Mouse (Mus musculus) intestine, embryonic 15.5 days (tissue): ENCODE data around the gene Slc38a1. TPM values are rescaled to one million over a fixed set of nuclear protein-coding genes. Genes with fewer than 3 reads are reported as not detected.
A peak's percentile ranks its signal among the peaks of the same experiment; 100 is the strongest.

Experiments used
- ATAC-seq: fragments of 200-750 bp; cut with Nextera tagmentation; 2 replicates; pipeline ENCODE4 v1.8.0; 2017; ENCODE audit warnings: moderate TSS enrichment, moderate library complexity
- H3K27ac ChIP-seq: fragments of 300-500 bp; sonication (generic); 2 replicates; pipeline ENCODE4 v1.5.1; 2015; ENCODE audit warnings: mild to moderate bottlenecking, inconsistent platforms
- H3K27me3 ChIP-seq: fragments of 300-500 bp; sonication (generic); replicated peaks from 2 replicates; pipeline ENCODE4 v1.6.1; 2015; ENCODE audit warnings: inconsistent platforms
- H3K36me3 ChIP-seq: fragments of 300-500 bp; sonication (generic); 2 replicates; pipeline ENCODE4 v1.6.1; 2015; ENCODE audit warnings: inconsistent platforms
- H3K4me1 ChIP-seq: fragments of 300-500 bp; sonication (generic); replicated peaks from 2 replicates; pipeline ENCODE4 v1.6.1; 2015; ENCODE audit warnings: inconsistent platforms
- H3K4me2 ChIP-seq: fragments of 300-500 bp; sonication (generic); replicated peaks from 2 replicates; pipeline ENCODE4 v1.6.1; 2015; ENCODE audit warnings: mild to moderate bottlenecking, inconsistent platforms
- H3K4me3 ChIP-seq: fragments of 300-500 bp; sonication (generic); replicated peaks from 2 replicates; pipeline ENCODE4 v1.5.1; 2015; ENCODE audit warnings: inconsistent platforms
- H3K9ac ChIP-seq: fragments of 300-500 bp; sonication (generic); 2 replicates; pipeline ENCODE4 v1.6.1; 2015; ENCODE audit warnings: inconsistent platforms
- H3K9me3 ChIP-seq: fragments of 300-500 bp; sonication (generic); 2 replicates; pipeline ENCODE4 v1.6.1; 2016; ENCODE audit warnings: inconsistent platforms
- WGBS: fragments of 180-500 bp; shearing (Covaris S2); methylation state at CpG from one replicate; pipeline ENCODE4 v1.1.7; 2015; 5-methylcytosine and 5-hydroxymethylcytosine counted together
- polyA plus RNA-seq: library from polyadenylated mRNA; unstranded; fragments of >200 nt; fragmentation: Nextera tagmentation; extraction: Ambion mirVana; gene quantifications from 2 replicates; pipeline ENCODE4 v1.2.1, GENCODE M21; 2015

The Slc38a1 gene
- polyA plus RNA-seq, 1 experiment from 2014 or later: 119 TPM

DNA sequence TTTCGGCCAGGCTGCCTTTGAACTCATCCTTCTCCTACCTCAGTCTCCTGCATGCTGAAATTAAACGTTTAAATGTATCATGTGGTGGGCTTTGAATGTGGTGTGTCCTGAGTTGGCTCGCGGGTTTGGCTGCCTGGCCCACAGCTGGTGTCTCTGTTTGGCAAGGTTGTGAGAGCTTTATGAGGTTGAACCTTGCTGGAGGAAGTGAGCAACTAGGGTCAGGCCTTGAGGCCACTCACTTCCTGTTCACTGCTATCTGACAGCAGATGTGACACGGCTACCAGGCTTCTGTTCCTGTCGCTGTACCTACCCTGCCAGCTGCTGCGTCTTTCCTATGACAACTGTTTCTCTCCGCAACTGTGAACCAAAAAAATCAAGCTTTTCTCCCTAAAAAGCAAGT is 12.0 kb upstream of the Slc38a1 start:
- H3K9ac ChIP-seq: no peak overlapping the region
- no peaks in the 10 kb centered on the region for H3K9me3 ChIP-seq
- no peaks in the 10 kb centered on the region for H3K27me3 ChIP-seq
- peaks cover 4% of the 10 kb centered on the region; the same call in 1 of the 2 replicates for H3K4me1 ChIP-seq
- no peaks in the 10 kb centered on the region for H3K36me3 ChIP-seq
- no peak for ATAC-seq
- WGBS: 55% methylated on average over 8 of the region's 8 CpGs
- no peak overlapping the region for H3K27ac ChIP-seq
- no peak overlapping the region for H3K4me3 ChIP-seq
- no peak overlapping the region for H3K4me2 ChIP-seq

DNA sequence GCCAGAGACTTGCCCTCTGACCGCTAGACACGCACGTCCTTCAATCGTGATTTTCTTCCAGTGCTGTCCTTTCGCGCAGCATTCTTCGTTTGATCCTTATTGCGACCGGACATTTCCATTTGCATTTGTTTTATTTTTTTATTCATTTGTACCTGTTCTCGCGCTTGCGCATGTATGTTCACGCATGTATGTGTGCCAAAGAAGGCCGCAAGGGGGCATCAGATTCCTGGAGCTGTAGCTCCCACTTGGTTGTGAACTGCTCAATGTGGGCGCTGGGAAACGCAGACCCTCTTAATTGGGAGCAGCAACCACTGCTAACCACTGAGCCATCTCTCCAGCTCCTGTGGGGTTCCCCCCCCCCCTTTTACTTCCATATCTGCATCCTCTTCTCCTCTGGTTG is 10.3 kb upstream of the Slc38a1 start:
- Histone ChIP-seq H3K9me3 (no peaks in the 10 kb centered on the region), H3K4me2 (no peak overlapping the region), H3K36me3 (no peaks in the 10 kb centered on the region), H3K9ac (no peak overlapping the region), H3K27ac (no peak overlapping the region), H3K4me3 (no peak overlapping the region), H3K27me3 (no peaks in the 10 kb centered on the region), H3K4me1 (peaks cover 4% of the 10 kb centered on the region; the same call in 1 of the 2 replicates)
- no peak for ATAC-seq
- 94% methylated on average over 16 of the region's 16 CpGs for WGBS

DNA sequence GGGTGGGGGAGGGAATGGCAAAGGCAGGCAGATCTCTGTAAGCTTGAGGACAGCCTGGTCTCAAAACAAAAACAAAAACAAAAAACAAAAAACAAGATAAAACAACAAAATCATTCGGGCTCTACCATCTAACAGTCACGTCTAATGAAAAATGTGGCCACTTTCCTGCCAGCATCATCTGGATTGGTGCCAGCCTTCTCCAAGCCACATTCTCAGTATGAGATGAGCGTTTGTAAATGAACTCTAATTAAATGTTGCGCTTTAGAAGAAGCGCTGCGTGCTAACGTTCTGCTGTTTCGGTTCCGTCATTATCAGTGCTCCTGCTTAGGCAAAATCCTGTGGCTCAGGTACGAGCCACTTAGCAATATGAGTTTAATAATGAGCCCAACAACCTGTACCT is 9.8 kb upstream of the Slc38a1 start:
- Histone ChIP-seq H3K9me3 (no peaks in the 10 kb centered on the region), H3K27ac (no peak overlapping the region), H3K9ac (no peak overlapping the region), H3K4me3 (no peak overlapping the region), H3K4me2 (no peak overlapping the region), H3K36me3 (no peaks in the 10 kb centered on the region), H3K4me1 (peaks cover 4% of the 10 kb centered on the region; the same call in 1 of the 2 replicates), H3K27me3 (no peaks in the 10 kb centered on the region)
- WGBS: 84% methylated on average over 10 of the region's 10 CpGs
- ATAC-seq: no peak

DNA sequence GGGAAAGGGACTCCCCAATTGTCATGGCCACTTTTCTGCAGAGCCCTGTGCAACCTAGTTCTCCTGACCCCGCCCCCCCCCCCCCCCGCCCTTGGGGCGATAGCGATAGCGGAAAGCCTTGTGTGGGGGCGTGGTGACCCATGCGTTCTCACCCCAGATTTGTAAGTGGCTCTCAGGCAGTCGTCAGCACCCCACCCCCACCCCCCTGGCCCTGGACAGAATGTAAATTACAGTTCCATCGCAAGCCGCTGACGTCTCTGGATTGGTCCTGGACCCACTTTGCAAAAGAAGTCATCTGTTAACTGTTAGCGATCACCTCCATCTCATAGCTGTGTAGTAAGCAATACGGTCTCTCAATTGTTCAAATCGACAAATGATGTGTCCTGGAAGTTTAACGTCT is 4.7 kb upstream of the Slc38a1 start:
- H3K27me3 ChIP-seq: no peaks in the 10 kb centered on the region
- 41% methylated on average over 15 of the region's 15 CpGs for WGBS
- 0 out of 2 replicates have a peak overlapping the region, but pooled peaks have one; percentile 22 for H3K4me2 ChIP-seq

DNA sequence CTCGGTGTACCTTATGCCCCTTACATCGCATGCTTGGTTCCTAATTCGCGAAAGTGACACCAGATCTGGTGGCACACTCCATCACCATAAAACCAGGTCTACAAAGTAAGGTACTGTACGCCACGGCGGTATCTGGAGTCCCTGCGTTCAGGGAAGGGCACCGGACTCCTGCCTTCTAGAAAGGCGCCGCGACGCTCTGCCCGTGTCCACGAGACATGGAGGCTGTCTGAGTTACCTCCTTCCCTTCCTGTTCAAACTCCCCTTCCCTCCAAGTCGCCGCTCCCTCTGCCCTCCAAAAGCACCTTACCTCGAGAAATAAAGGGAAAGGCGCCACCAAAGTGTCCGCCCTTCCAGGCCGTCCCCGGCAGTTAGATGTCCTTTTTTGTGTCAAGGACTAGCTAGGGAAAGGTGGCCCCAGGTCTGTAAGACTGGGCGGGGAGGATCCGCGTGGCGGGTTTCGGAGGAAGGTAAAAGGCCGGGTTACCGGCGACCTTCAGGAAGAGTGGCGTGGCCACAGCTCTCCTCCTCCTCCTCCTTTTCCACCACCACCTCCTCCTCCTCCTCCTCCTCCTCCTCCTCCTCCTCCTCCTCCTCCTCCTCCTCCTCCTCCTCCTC is 785 bp downstream of the Slc38a1 start:
- under 1% methylated on average over 31 of the region's 31 CpGs for whole genome bisulfite sequencing
- ATAC-seq: peak; percentile 50
- H3K4me2 ChIP-seq: peak overlapping the region; percentile 96
- no peaks in the 10 kb centered on the region for H3K27me3 ChIP-seq
- H3K27ac ChIP-seq: peak overlapping the region; percentile 98
- 0 out of 2 replicates have a peak, but pooled peaks cover 8% of the 10 kb centered on the region for H3K4me1 ChIP-seq
- no peaks in the 10 kb centered on the region for H3K9me3 ChIP-seq
- H3K9ac ChIP-seq: peak overlapping the region; percentile 77
- H3K4me3 ChIP-seq: peak overlapping the region; percentile 82
- H3K36me3 ChIP-seq: no peaks in the 10 kb centered on the region

More for the DNA sequence above, 4.7 kb upstream of the Slc38a1 start:
- H3K27ac ChIP-seq: no peak overlapping the region
- no peak overlapping the region for H3K4me3 ChIP-seq
- no peak for ATAC-seq
- no peaks in the 10 kb centered on the region for H3K9me3 ChIP-seq
- no peak overlapping the region for H3K9ac ChIP-seq
- H3K4me1 ChIP-seq: no peaks in the 10 kb centered on the region
- H3K36me3 ChIP-seq: no peaks in the 10 kb centered on the region

DNA sequence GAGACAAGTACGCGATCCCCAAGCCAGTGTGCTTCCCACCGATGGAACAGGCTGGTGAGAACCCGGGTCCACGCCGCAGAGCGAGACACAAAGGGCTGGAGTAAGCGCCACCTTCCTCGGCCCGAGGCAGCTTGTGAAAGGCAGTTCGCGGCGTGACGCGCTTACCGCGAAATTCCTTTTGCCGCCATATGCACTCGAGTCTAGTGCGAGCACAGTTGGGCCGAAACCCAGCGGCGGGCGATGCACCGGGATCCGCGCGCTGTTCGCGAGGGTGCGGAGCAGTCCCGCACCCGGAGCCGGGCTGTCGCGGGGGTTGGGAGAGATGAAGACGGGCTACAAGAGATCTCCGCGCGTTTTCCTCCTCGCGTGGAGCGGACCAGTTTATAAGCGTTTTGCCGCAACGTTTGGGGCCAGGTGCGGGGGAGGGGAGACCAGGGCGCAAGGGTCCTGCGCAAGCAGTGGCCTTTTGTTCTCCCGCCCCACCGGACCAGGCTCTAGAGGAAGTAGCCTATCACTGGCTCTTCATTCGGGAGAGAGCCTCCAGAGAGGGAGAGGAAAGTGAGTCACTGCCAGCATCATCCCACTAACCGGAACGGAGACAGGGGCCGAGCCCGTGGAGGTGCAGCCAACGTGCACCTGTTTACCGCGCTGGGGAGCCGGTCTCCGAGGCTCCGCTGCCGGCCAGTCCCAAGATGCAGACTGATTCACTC is 1.4 kb downstream of the Slc38a1 start:
- Histone ChIP-seq H3K27me3 (no peaks in the 10 kb centered on the region), H3K4me2 (peak overlapping the region; percentile 96), H3K27ac (peak overlapping the region; percentile 98), H3K36me3 (no peaks in the 10 kb centered on the region), H3K4me1 (0 out of 2 replicates have a peak, but pooled peaks cover 8% of the 10 kb centered on the region), H3K9me3 (no peaks in the 10 kb centered on the region), H3K9ac (peak overlapping the region; percentile 77), H3K4me3 (peak overlapping the region; percentile 82)
- ATAC-seq: peak; percentile 56
- under 1% methylated on average over 63 of the region's 63 CpGs for WGBS

DNA sequence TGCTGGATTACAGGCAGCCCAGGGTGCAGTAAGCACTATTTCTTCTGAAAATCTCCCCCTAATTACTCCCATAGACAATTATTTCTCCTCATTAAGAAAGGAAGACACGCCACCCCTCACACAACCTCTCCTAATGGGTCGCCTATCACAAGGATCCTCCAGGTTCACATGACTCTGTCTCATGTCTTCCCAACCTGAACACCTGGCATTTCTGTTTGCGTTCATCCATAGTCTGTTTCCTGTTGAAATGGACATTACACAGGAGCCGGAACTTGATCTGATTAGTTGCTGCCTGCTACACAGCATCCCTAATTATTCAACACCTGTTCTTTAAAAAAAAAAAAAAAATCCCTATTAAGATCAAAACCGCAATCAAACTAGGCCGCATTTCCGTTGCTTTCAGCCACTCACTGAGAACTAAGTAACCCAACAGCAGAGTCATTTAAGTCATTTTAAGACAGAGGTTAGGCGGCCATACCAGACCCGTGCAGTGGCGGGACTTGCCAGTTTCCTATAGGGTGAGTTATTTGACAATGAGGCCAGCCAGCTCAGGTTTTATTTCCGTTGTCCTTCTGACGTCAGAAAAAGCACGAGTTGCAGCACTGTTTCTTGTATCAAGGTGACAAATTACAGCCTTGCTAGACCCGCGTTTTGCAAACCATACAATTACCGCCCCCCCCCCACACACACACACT is 2.3 kb downstream of the Slc38a1 start:
- H3K9ac ChIP-seq: peak overlapping the region; percentile 77
- 9% methylated on average over 16 of the region's 16 CpGs for WGBS
- 0 out of 2 replicates have a peak, but pooled peaks cover 8% of the 10 kb centered on the region for H3K4me1 ChIP-seq
- no peaks in the 10 kb centered on the region for H3K36me3 ChIP-seq
- no peaks in the 10 kb centered on the region for H3K27me3 ChIP-seq
- peak overlapping the region; percentile 96 for H3K4me2 ChIP-seq
- peak overlapping the region; percentile 82 for H3K4me3 ChIP-seq
- ATAC-seq: 0 out of 2 replicates have a peak, but pooled peaks have one; percentile 12
- peak overlapping the region; percentile 98 for H3K27ac ChIP-seq
- H3K9me3 ChIP-seq: no peaks in the 10 kb centered on the region

DNA sequence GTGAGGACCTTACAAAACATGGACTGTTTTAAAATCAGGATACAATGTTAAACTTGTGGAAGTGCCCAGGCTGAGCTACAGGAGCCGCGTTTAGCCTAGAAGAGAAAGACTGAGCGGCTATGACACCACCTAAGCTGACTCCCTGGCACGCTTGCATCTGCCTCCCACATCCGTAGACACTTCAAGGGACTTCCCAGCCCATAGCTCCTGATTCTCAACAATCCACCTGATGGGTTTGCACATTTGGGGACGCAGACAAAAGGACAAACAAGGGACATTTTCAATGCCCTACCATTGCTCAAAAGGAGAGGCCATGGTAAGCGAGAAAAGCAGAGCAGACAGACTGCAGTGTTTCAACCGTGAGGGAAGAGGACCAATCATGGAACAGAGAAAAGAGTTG is 3.1 kb downstream of the Slc38a1 start:
- no peak overlapping the region; the same call in 1 of the 2 replicates for H3K9ac ChIP-seq
- no peak for ATAC-seq
- WGBS: 59% methylated on average over 8 of the region's 8 CpGs
- no peaks in the 10 kb centered on the region for H3K36me3 ChIP-seq
- H3K27ac ChIP-seq: no peak overlapping the region
- H3K9me3 ChIP-seq: no peaks in the 10 kb centered on the region
- H3K4me3 ChIP-seq: peak overlapping the region; percentile 82
- H3K4me1 ChIP-seq: 0 out of 2 replicates have a peak, but pooled peaks cover 10% of the 10 kb centered on the region
- H3K4me2 ChIP-seq: peak overlapping the region; percentile 96
- no peaks in the 10 kb centered on the region for H3K27me3 ChIP-seq

DNA sequence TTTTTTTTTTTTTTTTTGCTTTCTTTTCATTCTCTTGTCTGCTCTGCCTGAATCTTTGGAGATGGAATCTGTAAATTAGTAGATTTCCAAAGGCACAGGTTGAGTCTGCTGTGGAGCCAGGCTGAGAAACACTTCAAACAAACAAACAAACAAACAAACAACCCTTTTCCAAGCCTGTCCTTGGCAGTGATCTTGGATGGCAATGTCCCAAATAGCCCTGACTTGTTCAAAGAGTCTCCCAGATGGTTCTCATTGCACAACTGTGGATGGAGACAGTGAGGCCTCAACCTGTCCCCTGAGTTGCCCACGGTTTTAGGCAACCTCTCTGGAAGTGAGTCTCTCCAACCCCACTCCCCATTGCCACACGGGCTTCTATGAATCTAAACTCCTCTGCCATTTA is 4.1 kb downstream of the Slc38a1 start:
- H3K36me3 ChIP-seq: 0 out of 2 replicates have a peak, but pooled peaks cover 4% of the 10 kb centered on the region
- H3K9ac ChIP-seq: no peak overlapping the region
- no peaks in the 10 kb centered on the region for H3K9me3 ChIP-seq
- H3K4me3 ChIP-seq: no peak overlapping the region
- H3K4me1 ChIP-seq: 0 out of 2 replicates have a peak, but pooled peaks cover 10% of the 10 kb centered on the region
- ATAC-seq: no peak
- no peaks in the 10 kb centered on the region for H3K27me3 ChIP-seq
- H3K27ac ChIP-seq: no peak overlapping the region
- H3K4me2 ChIP-seq: peak overlapping the region; percentile 96; the same call in 1 of the 2 replicates
- 65% methylated on average over 2 of the region's 2 CpGs for WGBS

DNA sequence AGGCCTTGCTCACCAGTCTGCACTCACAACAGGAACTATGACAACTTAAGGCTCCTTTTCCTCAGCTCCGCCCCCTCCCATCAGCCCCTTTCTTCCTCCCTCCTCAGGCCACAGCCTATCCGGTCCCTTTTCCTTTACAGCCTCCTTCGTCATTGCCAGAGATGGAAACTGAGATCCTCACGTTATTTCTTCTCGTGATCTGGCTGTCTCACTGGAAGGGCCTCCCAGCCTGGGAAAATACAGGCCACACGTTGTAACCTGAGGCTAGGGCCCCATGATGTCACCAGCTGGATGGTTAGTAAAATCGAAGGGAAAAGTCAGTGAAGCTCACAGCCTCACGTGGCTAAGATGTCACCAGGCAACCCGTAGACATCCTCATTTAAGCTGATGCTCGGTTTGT is 4.5 kb downstream of the Slc38a1 start:
- Histone ChIP-seq H3K4me2 (peak overlapping the region; percentile 15; the same call in 1 of the 2 replicates), H3K4me3 (no peak overlapping the region), H3K4me1 (0 out of 2 replicates have a peak, but pooled peaks cover 10% of the 10 kb centered on the region), H3K9ac (no peak overlapping the region), H3K36me3 (0 out of 2 replicates have a peak, but pooled peaks cover 4% of the 10 kb centered on the region), H3K27ac (no peak overlapping the region), H3K27me3 (no peaks in the 10 kb centered on the region), H3K9me3 (no peaks in the 10 kb centered on the region)
- WGBS: 45% methylated on average over 10 of the region's 10 CpGs
- ATAC-seq: no peak

DNA sequence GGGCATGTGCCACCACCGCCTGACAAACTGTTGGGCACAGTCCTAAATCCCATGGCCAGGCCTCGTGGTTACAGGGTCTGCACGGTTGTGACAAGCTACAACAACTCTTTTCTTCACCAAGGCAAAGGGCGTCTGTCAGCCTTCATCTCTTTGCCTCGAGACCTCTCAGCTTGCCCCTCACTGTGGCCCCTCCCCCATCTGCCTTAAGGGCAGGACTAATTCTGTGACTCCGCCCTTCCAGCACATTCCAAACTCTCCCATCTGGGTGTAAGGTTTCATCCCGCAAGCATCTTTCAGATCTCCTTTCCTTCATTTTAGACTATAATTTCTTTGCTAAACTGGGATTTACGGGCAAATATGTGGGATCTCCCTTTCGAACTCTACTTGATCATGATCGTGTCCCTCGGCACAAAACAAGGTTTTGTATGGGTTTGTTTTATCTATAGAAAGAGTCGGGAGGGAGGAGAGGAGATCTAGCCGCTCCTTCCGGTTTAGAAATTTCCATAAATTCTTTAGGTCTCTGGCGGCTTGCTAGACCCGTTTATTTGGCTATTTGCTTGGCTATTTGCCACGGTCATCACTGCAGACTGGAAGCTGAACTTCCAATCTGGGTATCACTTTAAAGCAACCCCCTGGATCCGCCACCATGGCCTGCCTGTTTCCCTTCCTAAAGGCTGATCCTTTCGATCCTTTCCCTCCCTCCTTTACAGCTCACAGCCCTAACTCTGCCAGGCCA is 7.9 kb downstream of the Slc38a1 start:
- WGBS: 77% methylated on average over 19 of the region's 19 CpGs
- no peak overlapping the region for H3K9ac ChIP-seq
- ATAC-seq: no peak
- H3K36me3 ChIP-seq: peaks cover 8% of the 10 kb centered on the region; the same call in 1 of the 2 replicates
- no peaks in the 10 kb centered on the region for H3K27me3 ChIP-seq
- no peak overlapping the region for H3K4me3 ChIP-seq
- H3K4me2 ChIP-seq: no peak overlapping the region
- no peak overlapping the region for H3K27ac ChIP-seq
- H3K9me3 ChIP-seq: no peaks in the 10 kb centered on the region
- H3K4me1 ChIP-seq: peaks cover 10% of the 10 kb centered on the region; the same call in 1 of the 2 replicates
